Mouse (Mus musculus) large intestine, adult 2 months (tissue): ENCODE results near the gene Tpi1. TPM values are rescaled to one million over a fixed set of nuclear protein-coding genes. Genes with fewer than 3 reads are reported as not detected.
A peak's percentile ranks its signal among the peaks of the same experiment; 100 is the strongest.

ENCODE experiments used
- DNase-seq: peaks from one replicate; pipeline ENCODE4 v3.0.0-alpha.2; 2012; ENCODE audit warnings: low read depth, low spot score
- WGBS: fragments of 180-500 bp; shearing (Covaris S2); methylation state at CpG from one replicate; pipeline ENCODE4 v1.1.7; 2018; 5-methylcytosine and 5-hydroxymethylcytosine counted together
- polyA plus RNA-seq: library from polyadenylated mRNA; depleted of rRNA; stranded (reverse); fragments of >200 nt; gene quantifications from 2 replicates; pipeline ENCODE4 v1.2.3, GENCODE M21; 2012; rRNA removed

Tpi1 gene
- polyA plus RNA-seq = 671 and 859 TPM in 2 replicates

- DNase-seq = no peak
- WGBS = under 1% methylated on average over 22 of the region's 22 CpGs
These were observed at the start of gene Tpi1 for GRCm38 (mm10) chr6:124813933-124814332. TSS of gene Tpi1 (minus strand) at chr6:124814296.

GRCm38 (mm10) chr6:124863125-124863657, 49.1 kb upstream of the Tpi1 start:
- WGBS = 1% methylated on average over 15 of the region's 16 CpGs
- DNase-seq = no peak

- 22% methylated on average over 8 of the region's 8 CpGs for WGBS
- no peak for DNase-seq
These were observed 48.5 kb upstream of the Tpi1 start for GRCm38 (mm10) chr6:124862406-124863124.

- 29% methylated on average over 3 of the region's 3 CpGs for WGBS
- no peak for DNase-seq
These were observed 47.7 kb upstream of the Tpi1 start for GRCm38 (mm10) chr6:124861802-124862201.

- DNase-seq = no peak
- WGBS = 85% methylated on average over 19 of the region's 19 CpGs
These were observed 47.2 kb upstream of the Tpi1 start for GRCm38 (mm10) chr6:124861266-124861665.

GRCm38 (mm10) chr6:124860511-124860910, 46.4 kb upstream of the Tpi1 start:
- WGBS = 87% methylated on average over 9 of the region's 9 CpGs
- no peak for DNase-seq

GRCm38 (mm10) chr6:124859725-124860124, 45.6 kb upstream of the Tpi1 start:
- DNase-seq = peak; percentile 46
- 4% methylated on average over 12 of the region's 12 CpGs for WGBS

- DNase-seq = no peak
- 75% methylated on average over 28 of the region's 28 CpGs for WGBS
These were observed 44.6 kb upstream of the Tpi1 start for GRCm38 (mm10) chr6:124858561-124859318.

GRCm38 (mm10) chr6:124857840-124858530, 43.9 kb upstream of the Tpi1 start:
- WGBS = 30% methylated on average over 26 of the region's 26 CpGs
- no peak for DNase-seq

- 2% methylated on average over 86 of the region's 86 CpGs for WGBS
- DNase-seq = no peak
These were observed 43.1 kb upstream of the Tpi1 start, which contains the start of gene P3h3 for GRCm38 (mm10) chr6:124856916-124857839. TSS of gene P3h3 (minus strand) at chr6:124857752.

- 33% methylated on average over 14 of the region's 14 CpGs for WGBS
- DNase-seq = no peak
These were observed 42.2 kb upstream of the Tpi1 start for GRCm38 (mm10) chr6:124856321-124856720.

- WGBS = 66% methylated on average over 12 of the region's 12 CpGs
- no peak for DNase-seq
These were observed 40.6 kb upstream of the Tpi1 start for GRCm38 (mm10) chr6:124854647-124855046.

GRCm38 (mm10) chr6:124850535-124850934, 36.4 kb upstream of the Tpi1 start:
- DNase-seq = no peak
- WGBS = 57% methylated on average over 8 of the region's 8 CpGs

- peak; percentile 70 for DNase-seq
- 16% methylated on average over 9 of the region's 9 CpGs for WGBS
These were observed 33.2 kb upstream of the Tpi1 start for GRCm38 (mm10) chr6:124847305-124847704.

- WGBS = 42% methylated on average over 15 of the region's 15 CpGs
- DNase-seq = no peak
These were observed 26.4 kb upstream of the Tpi1 start, which contains the start of gene Gnb3 for GRCm38 (mm10) chr6:124840241-124841167. TSS of gene Gnb3 (minus strand) at chr6:124840275.

- WGBS = 23% methylated on average over 8 of the region's 8 CpGs
- DNase-seq = no peak
These were observed 25.7 kb upstream of the Tpi1 start for GRCm38 (mm10) chr6:124839805-124840204.

GRCm38 (mm10) chr6:124836411-124836810, 22.3 kb upstream of the Tpi1 start:
- DNase-seq = no peak
- 57% methylated on average over 7 of the region's 7 CpGs for WGBS

- no peak for DNase-seq
- WGBS = 81% methylated on average over 10 of the region's 10 CpGs
These were observed 21.4 kb upstream of the Tpi1 start for GRCm38 (mm10) chr6:124835531-124835930.
